Mouse (Mus musculus): ENCODE results near the gene Gria4.
"Not testable (repeated sequence)": the region's sequence is repeated elsewhere in the genome, so short reads cannot be mapped to it uniquely, and the experiment has no call there.

Gria4 gene

DNA sequence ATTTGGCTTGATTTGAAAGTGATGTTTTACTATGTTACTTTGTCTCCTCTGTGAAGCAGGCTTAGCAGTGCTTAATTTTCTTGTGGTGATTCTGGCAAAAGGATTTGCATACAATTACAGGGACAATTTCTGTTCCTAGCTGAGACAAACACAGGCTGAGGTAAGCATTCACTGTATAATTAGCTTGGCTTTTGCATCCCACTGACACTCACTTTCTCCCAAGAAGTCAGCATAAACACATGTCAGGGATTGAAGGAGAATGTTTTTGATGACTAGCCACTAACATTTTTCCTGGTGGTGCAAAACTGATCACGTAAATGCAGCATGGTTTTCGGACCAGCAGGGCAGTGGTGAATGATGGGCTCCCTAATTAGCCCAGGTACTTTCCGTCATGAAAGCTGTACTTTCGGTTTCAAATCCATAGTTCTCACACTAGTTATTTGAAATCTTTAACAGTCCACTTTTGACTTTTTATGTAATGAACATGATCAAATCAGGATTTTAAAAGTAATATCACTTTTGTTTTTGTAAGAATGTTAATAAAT, 240.5 kb downstream of the Gria4 start:
- DNase-seq: no peak

DNA sequence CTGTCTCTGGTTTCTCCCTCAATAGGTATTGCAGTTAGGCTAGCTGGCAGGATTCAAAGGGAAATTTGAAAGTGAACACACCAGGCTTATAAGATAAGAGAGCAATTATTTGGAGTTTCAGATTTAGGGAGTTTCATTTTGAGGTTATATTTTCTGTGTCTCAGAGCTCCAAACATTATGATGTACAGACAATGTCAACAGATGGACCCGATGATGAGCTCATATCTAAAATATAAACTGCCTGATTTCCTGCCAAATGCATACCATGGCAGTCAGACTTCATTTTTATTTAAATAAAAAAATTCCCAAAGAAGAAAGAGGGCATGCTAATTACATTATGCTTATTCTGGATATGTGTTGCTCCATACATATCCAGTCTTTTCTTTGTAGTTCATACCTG, 256.8 kb downstream of the Gria4 start:
- no peak for DNase-seq

DNA sequence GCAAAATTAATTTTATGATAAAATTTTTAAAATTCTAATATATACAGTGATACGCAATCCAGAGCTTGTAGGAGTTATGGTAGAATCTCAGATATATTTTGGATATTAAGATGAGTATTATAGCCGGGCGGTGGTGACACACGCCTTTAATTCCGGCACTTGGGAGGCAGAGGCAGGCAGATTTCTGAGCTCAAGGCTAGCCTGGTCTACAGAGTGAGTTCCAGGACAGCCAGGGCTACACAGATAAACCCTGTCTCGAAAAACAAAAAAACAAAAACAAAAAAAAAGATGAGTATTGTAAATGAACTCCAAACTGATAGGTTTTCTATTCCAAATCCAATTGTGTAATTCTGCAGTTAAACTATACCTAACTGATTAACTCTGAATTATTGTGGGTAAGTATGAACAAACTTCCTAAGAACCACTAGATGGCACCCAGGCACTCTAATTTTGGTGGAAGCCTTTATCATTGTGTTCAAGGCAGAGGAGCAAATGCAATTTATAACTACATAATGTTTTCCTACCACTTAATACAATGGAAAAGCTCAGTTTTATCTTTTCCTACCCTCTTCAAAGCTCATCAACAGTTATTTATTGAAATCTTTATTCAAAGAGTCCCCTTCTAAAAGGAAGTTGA, 259.4 kb downstream of the Gria4 start:
- DNase-seq: peak in 1 of 2 experiments; percentile 10

DNA sequence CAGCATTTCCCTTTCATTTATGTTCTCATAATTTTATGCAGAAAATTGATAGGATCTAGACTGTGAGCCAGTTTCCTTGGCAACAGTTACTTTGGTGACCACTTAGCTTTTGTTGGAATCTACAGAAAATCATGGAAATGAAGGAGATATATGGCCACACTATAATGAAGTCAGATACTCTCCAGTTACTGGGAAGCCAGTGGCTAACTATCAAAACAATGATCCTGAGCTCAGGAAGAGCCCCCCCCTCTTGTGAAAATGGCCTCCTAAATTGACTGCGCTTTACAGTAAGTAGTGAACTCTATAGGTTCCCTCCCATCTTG, 281.5 kb downstream of the Gria4 start:
- no peak for DNase-seq

DNA sequence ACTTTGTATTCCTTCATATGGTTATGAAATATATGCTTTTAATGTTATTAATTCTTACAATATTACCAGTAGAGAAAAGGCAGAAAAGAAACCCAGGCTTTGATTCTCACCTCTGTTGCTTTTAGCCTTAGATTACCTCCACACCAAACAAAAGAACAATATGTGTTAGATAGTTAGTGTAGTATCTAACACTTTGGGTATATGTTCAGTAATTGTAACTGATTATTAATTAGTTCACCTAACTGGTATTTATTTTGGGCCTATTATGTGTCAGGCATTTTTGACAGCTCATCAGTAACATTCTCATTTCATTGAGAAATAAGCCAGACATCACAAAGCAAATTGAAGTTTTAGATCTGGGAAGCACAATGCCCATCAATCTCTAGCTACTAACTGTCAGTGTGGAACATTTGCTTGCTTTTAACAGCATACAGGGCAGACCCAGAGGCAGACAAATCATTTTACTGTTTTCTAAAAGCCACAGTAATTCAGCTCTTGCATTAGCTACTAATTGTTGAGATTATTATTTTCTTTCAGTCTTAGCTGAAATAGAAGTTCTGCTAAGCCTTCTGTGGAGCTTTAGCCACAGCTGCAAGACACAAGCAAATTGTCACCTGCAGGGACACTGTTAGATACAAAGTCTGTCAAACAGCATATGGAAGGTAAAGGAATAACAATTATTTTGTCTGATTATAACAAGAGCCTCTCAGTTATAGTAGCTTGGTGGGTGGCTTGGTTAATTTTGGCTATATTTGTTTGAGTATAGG, 282.1 kb downstream of the Gria4 start:
- no peak for DNase-seq

DNA sequence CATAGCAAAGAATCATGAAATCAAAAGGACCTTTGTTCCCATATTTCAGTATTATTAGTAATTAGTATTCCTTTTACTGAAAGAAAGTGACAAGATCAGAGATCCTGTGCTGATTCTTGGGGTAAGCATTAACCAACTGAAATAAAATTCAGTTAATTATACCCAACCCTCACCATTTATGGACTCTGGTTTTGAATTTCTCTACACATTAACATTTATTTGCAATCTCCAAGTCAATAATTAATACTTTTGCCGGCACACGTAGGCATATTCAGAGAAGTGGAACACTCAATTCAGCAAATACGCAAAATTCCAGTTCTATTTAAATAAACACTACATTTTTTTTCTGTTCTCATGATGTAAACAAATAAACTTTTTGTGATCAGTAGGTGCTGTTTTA, 289.9 kb downstream of the Gria4 start:
- DNase-seq: no peak

DNA sequence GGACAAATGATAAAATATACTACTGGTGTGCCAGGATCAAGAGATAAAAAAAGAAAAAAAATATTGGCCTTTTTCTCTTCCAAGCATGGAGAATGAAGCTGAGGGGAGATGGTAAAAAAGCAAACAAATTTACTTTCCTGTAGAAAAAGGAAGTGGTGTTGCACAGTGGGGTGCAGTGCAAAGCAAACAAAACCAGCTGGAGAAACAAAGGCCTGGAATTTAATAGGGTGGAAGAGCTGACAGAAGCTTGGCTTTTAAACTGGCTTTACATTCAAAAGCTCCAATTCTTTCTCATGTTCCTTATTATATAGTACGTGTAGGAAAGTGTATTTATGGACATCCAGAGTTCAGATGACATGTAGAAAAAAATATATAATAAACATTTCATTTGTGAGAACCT, 290.9 kb downstream of the Gria4 start:
- no peak for DNase-seq

DNA sequence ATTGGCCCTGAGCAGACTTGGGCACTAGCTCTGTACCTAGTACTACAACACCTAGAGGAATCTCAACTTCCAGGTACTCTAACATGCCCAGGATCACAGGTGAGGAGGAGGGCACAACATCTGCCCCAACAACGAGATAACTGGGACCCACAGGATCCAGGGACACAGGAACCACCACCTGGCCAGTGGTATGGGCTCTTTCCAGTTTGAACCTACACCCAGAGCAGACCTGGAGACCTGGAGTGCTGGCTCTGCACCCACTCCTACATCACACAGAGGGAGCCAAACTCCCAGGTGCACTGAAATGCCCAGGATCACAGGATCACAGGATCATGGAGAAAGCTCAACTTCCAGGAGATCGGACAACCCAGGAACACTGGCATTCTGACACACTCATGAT, 309.6 kb downstream of the Gria4 start:
- no peak for DNase-seq

DNA sequence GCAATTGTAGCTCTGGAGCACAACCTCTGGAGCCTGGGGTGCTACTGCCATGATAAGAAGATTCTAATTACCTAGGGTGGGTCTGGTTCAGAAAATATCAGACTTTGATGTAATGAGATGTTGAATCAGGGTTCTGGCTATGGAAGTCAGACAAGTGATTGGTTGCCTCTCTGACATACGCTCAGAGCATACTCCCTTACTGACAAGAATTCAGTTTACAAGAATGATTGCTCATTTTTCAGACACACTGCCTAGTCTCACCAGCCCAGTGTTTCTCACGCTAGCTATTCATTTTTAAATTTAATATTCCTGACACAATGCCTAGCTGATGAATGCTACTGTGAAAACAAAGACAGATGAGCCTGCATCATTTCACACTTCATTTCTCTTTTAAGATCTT, 311.5 kb downstream of the Gria4 start:
- no peak for DNase-seq

DNA sequence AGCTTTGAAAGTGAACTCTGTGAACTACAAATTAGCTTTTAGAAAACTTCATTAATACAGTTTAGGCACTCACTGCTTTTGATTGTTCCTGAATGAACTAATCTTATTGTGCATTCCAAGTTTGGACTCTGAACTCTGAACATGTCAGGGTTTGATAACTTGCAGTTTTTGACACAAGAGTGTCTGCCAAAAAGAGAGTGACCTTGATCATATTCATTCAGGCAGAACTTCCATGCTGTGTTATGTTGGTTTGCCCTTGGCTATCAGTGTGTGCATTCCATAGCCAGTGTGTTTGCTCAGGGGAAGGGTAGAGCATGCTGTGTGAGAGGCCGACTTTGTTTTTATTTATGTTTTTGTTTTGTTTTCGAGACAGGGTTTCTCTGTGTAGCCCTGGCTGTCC, 325.2 kb downstream of the Gria4 start:
- peak; percentile 6 to 26 for DNase-seq

DNA sequence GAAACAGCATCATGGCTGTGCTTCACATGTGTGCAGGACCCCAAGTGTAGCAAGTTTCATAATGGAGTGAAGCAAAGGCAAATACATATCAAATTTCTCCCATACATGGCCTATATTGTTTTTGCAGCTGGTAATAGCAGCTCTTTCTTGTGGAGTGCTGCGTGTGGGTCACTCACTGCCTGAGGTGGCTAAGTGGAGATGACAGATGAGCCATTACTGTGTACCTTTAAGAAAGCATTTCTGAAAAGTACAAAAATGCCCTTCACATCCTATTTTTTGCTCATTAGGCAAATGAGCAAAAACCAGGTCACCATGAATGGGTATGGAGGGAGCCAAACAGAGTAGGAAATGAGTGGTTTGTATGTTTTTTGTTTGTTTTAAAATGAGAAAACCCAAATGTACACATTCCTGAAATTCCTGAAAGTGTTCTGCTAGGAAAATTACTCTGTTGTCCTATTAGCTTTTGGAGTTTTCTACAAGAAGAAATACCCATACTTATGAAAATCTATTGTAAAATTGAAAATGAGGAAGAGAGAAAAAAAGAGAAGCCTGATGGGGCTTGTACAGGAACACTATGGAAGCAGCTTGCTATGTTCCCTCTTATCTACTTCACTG, 336.5 kb downstream of the Gria4 start:
- no peak for DNase-seq

DNA sequence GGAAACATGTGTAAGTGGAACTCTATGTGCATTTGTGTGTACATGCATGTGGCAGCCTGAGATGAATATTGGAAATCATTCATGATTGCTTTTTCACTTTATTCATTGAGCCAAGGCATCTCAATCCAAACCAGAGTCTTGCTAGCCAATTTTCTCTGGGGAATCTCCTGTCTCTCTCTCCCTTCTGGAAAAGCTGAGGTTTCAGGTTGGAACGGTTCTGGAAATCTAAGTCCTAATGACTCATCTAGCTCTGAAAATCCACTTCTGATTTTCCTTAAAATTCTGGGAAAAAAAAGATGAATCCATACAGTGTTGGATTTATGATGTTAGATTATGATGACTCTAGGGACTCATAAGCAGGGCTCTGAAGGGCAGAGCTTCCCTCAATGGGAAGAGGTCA, 337.8 kb downstream of the Gria4 start:
- no peak for DNase-seq

DNA sequence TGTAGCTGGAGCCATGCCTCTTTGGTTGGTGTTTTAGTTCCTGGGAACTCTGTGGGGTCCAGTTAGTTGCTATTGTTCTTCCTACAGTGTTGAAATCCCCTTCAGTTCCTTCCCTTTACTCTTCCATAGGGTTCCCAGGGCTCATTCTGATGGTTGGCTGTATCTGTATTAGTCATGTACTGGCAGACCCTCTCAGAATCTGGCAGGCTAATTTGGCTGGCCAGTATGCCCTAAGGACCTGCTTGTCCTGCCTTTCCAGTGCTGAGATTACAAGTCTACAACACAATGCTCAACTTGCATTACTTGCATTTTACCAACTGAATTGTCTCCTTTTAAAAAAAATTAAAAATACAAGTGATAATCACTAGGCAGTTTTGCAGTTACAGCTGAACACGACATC, 338.4 kb downstream of the Gria4 start:
- DNase-seq: no peak

DNA sequence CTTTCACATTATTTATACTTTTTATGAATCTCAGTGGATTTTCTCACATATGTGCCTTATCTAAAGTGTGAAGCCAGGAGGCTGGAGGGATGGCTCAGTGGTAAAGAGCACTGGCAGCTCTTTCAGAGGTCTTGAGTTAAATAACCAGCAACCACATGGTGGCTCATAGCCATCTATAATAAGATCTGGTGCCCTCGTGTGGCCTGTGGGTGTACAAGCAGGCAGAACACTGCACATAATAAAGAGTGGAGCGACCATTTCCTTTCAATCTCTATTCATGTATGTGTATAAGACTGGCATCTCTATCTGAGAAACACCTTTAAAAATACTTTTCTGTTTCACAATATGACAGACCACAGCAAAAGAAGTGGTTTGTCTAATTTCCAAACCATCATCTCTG, 353.1 kb downstream of the Gria4 start:
- peak; percentile 51 to 61 for DNase-seq

DNA sequence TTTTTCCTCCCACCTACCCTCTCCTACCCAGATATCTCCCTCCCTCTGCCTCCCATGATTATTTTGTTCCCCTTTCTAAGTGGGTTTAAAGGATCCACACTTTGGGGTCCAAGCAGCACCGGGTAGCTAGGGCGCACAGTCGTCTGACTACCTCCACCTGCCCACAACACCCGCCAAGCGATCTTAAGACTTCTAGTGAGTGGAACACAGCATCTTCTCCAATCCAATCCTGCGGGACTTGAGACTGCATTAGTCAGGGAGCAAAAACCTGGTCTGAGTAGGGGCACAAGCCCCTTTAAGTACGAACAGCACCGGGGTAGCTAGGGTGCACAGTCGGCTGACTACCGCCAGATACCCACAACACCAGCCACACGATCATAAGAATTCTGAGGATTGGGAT, 395.2 kb downstream of the Gria4 start:
- DNase-seq: not testable (repeated sequence)

DNA sequence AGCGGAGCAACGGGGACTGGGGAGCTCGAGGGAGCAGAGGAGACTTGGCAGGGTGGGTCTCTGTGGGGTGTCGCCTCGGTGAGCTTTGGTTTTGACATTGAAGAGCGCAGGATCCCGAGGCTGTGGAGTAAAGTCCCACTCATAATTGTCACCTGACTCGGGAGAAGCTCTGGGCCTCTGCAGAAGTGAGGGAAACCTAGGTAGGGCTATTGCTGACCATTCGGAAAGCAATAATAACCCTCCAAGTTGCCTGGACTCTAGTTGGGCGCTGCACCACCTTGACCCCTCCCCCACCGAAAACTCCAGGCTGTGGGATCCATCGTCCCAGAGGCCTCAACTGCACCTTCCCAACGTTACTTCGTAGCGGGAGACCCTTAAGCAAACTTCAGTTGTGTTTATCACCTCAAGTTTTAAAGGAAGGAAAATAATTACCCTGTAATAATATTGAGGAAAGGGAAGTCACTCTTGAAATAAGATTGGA, 419.4 kb downstream of the Gria4 start:
- peak in 1 of 2 experiments; percentile 35 for DNase-seq

DNA sequence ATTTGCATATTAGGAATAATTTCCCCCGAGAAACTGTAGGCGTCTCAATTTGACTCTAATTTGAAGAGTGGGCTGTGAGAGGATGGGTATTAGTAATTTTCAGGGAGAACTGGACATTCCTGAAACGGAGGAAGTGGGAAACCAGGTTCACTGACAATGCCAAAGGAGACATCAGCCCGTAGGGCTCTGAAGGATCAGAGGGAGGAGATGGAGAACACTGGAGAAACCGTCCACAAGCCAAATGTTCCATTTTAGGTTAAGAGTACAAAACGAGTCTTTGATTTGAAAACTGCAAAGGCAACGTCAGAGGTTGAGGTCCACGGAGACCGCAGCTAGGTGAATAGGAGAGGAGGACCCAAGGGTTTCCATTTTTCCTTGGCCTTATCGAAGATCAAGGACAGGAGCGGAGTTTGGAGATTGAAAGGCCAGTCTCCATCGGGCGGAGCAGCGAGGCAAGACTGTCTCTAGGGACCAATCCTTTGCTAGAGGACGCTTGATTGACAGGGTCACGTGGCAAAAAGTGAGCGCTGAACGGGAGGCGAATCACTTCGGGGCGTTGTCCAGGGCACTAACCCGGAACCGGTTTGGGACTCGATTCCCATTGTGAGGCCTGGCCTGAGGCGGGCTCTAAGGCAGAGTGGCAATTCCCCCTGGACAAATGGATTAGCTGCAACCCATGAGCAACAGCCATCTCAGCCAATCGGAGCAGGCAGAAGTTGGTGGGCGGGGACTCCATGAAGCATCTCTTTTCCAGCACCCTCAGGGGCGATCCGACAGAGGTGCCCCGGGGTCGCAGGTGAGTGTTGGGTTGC, 420.0 kb downstream of the Gria4 start, which contains the start of gene Msantd4:
Gene Msantd4, plus strand, starts transcription at position 735 of the 812 bp plus-strand sequence.
- peak; percentile 99 for DNase-seq

All from kidney, postnatal 25 days (tissue).